Mouse (Mus musculus): ENCODE results near the gene Batf. TPM values are rescaled to one million over a fixed set of nuclear protein-coding genes. Genes with fewer than 3 reads are reported as not detected.
A peak's percentile ranks its signal among the peaks of the same experiment; 100 is the strongest.
"Not testable (repeated sequence)": the region's sequence is repeated elsewhere in the genome, so short reads cannot be mapped to it uniquely, and the experiment has no call there.

The Batf gene
- polyA plus RNA-seq, 1 experiment from 2014 or later, result 1.5 TPM

- Histone ChIP-seq H3K4me2 (no peak overlapping the region), H3K9me3 (no peaks in the 10 kb centered on the region), H3K4me3 (replicated peaks) (no peak overlapping the region), H3K27ac (no peak overlapping the region), H3K36me3 (replicated peaks) (no peaks in the 10 kb centered on the region), H3K27me3 (0 out of 2 replicates have a peak, but pooled peaks cover 3% of the 10 kb centered on the region), H3K4me1 (no peaks in the 10 kb centered on the region), H3K9ac (no peak overlapping the region)
- 89% methylated on average over 7 of the region's 7 CpGs for WGBS
- no peak for ATAC-seq (ENCODE audit: low FRiP score)
Observed at GRCm38 (mm10) chr12:85687217-85687533, 706 bp downstream of the Batf start.

GRCm38 (mm10) chr12:85687846-85688245, 1.4 kb downstream of the Batf start:
- H3K27ac ChIP-seq, result no peak overlapping the region
- no peak for ATAC-seq (ENCODE audit: low FRiP score)
- 84% methylated on average over 6 of the region's 6 CpGs for WGBS
- H3K4me2 ChIP-seq, result no peak overlapping the region
- no peaks in the 10 kb centered on the region for H3K36me3 ChIP-seq (replicated peaks)
- no peaks in the 10 kb centered on the region for H3K9me3 ChIP-seq
- 0 out of 2 replicates have a peak, but pooled peaks cover 3% of the 10 kb centered on the region for H3K27me3 ChIP-seq
- H3K4me1 ChIP-seq, result no peaks in the 10 kb centered on the region
- no peak overlapping the region for H3K4me3 ChIP-seq (replicated peaks)
- no peak overlapping the region for H3K9ac ChIP-seq

GRCm38 (mm10) chr12:85695787-85696186, 9.3 kb downstream of the Batf start:
- WGBS, result 87% methylated on average over 2 of the region's 2 CpGs
- Histone ChIP-seq H3K27me3 (no peaks in the 10 kb centered on the region), H3K27ac (no peak overlapping the region), H3K9me3 (no peaks in the 10 kb centered on the region), H3K9ac (no peak overlapping the region), H3K4me3 (replicated peaks) (no peak overlapping the region), H3K36me3 (replicated peaks) (no peaks in the 10 kb centered on the region), H3K4me1 (no peaks in the 10 kb centered on the region), H3K4me2 (no peak overlapping the region)
- no peak for ATAC-seq (ENCODE audit: low FRiP score)

- 86% methylated on average over 5 of the region's 5 CpGs for WGBS
- Histone ChIP-seq H3K27me3 (no peaks in the 10 kb centered on the region), H3K4me2 (no peak overlapping the region), H3K4me1 (no peaks in the 10 kb centered on the region), H3K9ac (no peak overlapping the region), H3K27ac (no peak overlapping the region), H3K4me3 (replicated peaks) (no peak overlapping the region), H3K9me3 (no peaks in the 10 kb centered on the region), H3K36me3 (replicated peaks) (no peaks in the 10 kb centered on the region)
- no peak for ATAC-seq (ENCODE audit: low FRiP score)
Observed at GRCm38 (mm10) chr12:85696436-85696835, 10.0 kb downstream of the Batf start.

- not testable (repeated sequence) for H3K27me3 ChIP-seq; H3K4me3 ChIP-seq (replicated peaks); H3K9me3 ChIP-seq; H3K9ac ChIP-seq; H3K27ac ChIP-seq; H3K36me3 ChIP-seq (replicated peaks); H3K4me1 ChIP-seq
- H3K4me2 ChIP-seq, result peak overlapping the region; percentile 35
- 36% methylated on average over 15 of the region's 37 CpGs for WGBS
- ATAC-seq (ENCODE audit: low FRiP score), result peak; percentile 49; the same call in 1 of the 2 replicates
Observed at GRCm38 (mm10) chr12:85698179-85698578, 11.7 kb downstream of the Batf start.

GRCm38 (mm10) chr12:85700191-85700841, 13.8 kb downstream of the Batf start:
- H3K27me3 ChIP-seq, result peaks cover 17% of the 10 kb centered on the region
- 68% methylated on average over 6 of the region's 6 CpGs for WGBS
- H3K4me1 ChIP-seq, result peaks cover 3% of the 10 kb centered on the region
- no peaks in the 10 kb centered on the region for H3K36me3 ChIP-seq (replicated peaks)
- no peak overlapping the region for H3K4me2 ChIP-seq
- ATAC-seq (ENCODE audit: low FRiP score), result no peak
- H3K9ac ChIP-seq, result no peak overlapping the region
- H3K27ac ChIP-seq, result no peak overlapping the region
- H3K9me3 ChIP-seq, result no peaks in the 10 kb centered on the region
- H3K4me3 ChIP-seq (replicated peaks), result no peak overlapping the region

GRCm38 (mm10) chr12:85700842-85701223, 14.4 kb downstream of the Batf start:
- no peak for ATAC-seq (ENCODE audit: low FRiP score)
- no peak overlapping the region for H3K9ac ChIP-seq
- H3K4me1 ChIP-seq, result peaks cover 8% of the 10 kb centered on the region
- no peaks in the 10 kb centered on the region for H3K9me3 ChIP-seq
- H3K27me3 ChIP-seq, result peaks cover 22% of the 10 kb centered on the region
- no peak overlapping the region for H3K4me3 ChIP-seq (replicated peaks)
- WGBS, result 79% methylated on average over 7 of the region's 7 CpGs
- no peak overlapping the region for H3K4me2 ChIP-seq
- no peak overlapping the region for H3K27ac ChIP-seq
- no peaks in the 10 kb centered on the region for H3K36me3 ChIP-seq (replicated peaks)

- H3K27ac ChIP-seq, result no peak overlapping the region
- no peak overlapping the region for H3K4me2 ChIP-seq
- H3K4me1 ChIP-seq, result peaks cover 9% of the 10 kb centered on the region
- H3K9me3 ChIP-seq, result no peaks in the 10 kb centered on the region
- 87% methylated on average over 15 of the region's 15 CpGs for WGBS
- peaks cover 34% of the 10 kb centered on the region for H3K27me3 ChIP-seq
- H3K4me3 ChIP-seq (replicated peaks), result no peak overlapping the region
- no peak overlapping the region for H3K9ac ChIP-seq
- no peaks in the 10 kb centered on the region for H3K36me3 ChIP-seq (replicated peaks)
- no peak for ATAC-seq (ENCODE audit: low FRiP score)
Observed at GRCm38 (mm10) chr12:85702166-85703055, 15.9 kb downstream of the Batf start.

GRCm38 (mm10) chr12:85703507-85703906, 17.0 kb downstream of the Batf start:
- H3K27me3 ChIP-seq, result peaks cover 45% of the 10 kb centered on the region
- ATAC-seq (ENCODE audit: low FRiP score), result no peak
- 73% methylated on average over 3 of the region's 3 CpGs for WGBS

GRCm38 (mm10) chr12:85704566-85704965, 18.1 kb downstream of the Batf start:
- Histone ChIP-seq H3K9ac (no peak overlapping the region), H3K36me3 (replicated peaks) (no peaks in the 10 kb centered on the region), H3K27ac (no peak overlapping the region), H3K27me3 (peaks cover 46% of the 10 kb centered on the region), H3K4me3 (replicated peaks) (no peak overlapping the region), H3K9me3 (no peaks in the 10 kb centered on the region), H3K4me1 (peaks cover 9% of the 10 kb centered on the region), H3K4me2 (no peak overlapping the region)
- no peak for ATAC-seq (ENCODE audit: low FRiP score)
- WGBS, result 68% methylated on average over 7 of the region's 7 CpGs

More at GRCm38 (mm10) chr12:85703507-85703906, 17.0 kb downstream of the Batf start:
- Histone ChIP-seq H3K36me3 (replicated peaks) (no peaks in the 10 kb centered on the region), H3K27ac (no peak overlapping the region), H3K9me3 (no peaks in the 10 kb centered on the region), H3K9ac (no peak overlapping the region), H3K4me2 (no peak overlapping the region), H3K4me1 (peaks cover 9% of the 10 kb centered on the region), H3K4me3 (replicated peaks) (no peak overlapping the region)

- 12% methylated on average over 20 of the region's 20 CpGs for WGBS
- H3K27me3 ChIP-seq, result peaks cover 46% of the 10 kb centered on the region
- peak overlapping the region; percentile 56 for H3K4me2 ChIP-seq
- H3K9ac ChIP-seq, result peak overlapping the region; percentile 54
- H3K36me3 ChIP-seq (replicated peaks), result no peaks in the 10 kb centered on the region
- H3K27ac ChIP-seq, result no peak overlapping the region
- peak overlapping the region; percentile 27 for H3K4me3 ChIP-seq (replicated peaks)
- ATAC-seq (ENCODE audit: low FRiP score), result no peak
- H3K4me1 ChIP-seq, result peaks cover 9% of the 10 kb centered on the region
- no peaks in the 10 kb centered on the region for H3K9me3 ChIP-seq
Observed at GRCm38 (mm10) chr12:85705002-85705830, 18.7 kb downstream of the Batf start.

GRCm38 (mm10) chr12:85705831-85706530, 19.5 kb downstream of the Batf start:
- Histone ChIP-seq H3K9ac (peak overlapping the region; percentile 54), H3K4me1 (peaks cover 9% of the 10 kb centered on the region), H3K27me3 (peaks cover 46% of the 10 kb centered on the region), H3K36me3 (replicated peaks) (no peaks in the 10 kb centered on the region), H3K9me3 (no peaks in the 10 kb centered on the region), H3K27ac (no peak overlapping the region), H3K4me3 (replicated peaks) (peak overlapping the region; percentile 27), H3K4me2 (peak overlapping the region; percentile 56)
- ATAC-seq (ENCODE audit: low FRiP score), result no peak
- WGBS, result 21% methylated on average over 17 of the region's 17 CpGs
